Mouse (Mus musculus): ENCODE results near the gene Zfp579. TPM values are rescaled to one million over a fixed set of nuclear protein-coding genes. Genes with fewer than 3 reads are reported as not detected.

Zfp579 gene
- polyA plus RNA-seq, 1 experiment: 7.6 TPM

- Histone ChIP-seq H3K4me3 (ENCODE audit: low read depth, low read length) (no peak overlapping the region), H3K9ac (ENCODE audit: low read depth, poor library complexity, severe bottlenecking) (no peak overlapping the region), H3K27me3 (ENCODE audit: control insufficient read depth, insufficient read depth, low read length, poor library complexity, severe bottlenecking) (no peaks in the 10 kb centered on the region), H3K36me3 (ENCODE audit: control insufficient read depth, insufficient read depth, low read length, poor library complexity, severe bottlenecking) (no peaks in the 10 kb centered on the region), H3K27ac (ENCODE audit: insufficient read depth, low read length) (no peak overlapping the region), H3K9me3 (replicated peaks; ENCODE audit: control insufficient read depth, insufficient read depth, low read length, poor library complexity, severe bottlenecking) (no peaks in the 10 kb centered on the region), H3K4me1 (ENCODE audit: control insufficient read depth, insufficient read depth, low read length) (no peaks in the 10 kb centered on the region)
- TF ChIP-seq CTCF (IDR thresholded peaks at IDR 0.05; ENCODE audit: low read depth, low read length) (no peak), EP300 (IDR thresholded peaks at IDR 0.05; ENCODE audit: insufficient read depth, low read depth, low read length) (no peak), POLR2A (IDR thresholded peaks at IDR 0.05; ENCODE audit: insufficient read depth, low read length) (no peak)
These were observed 32.4 kb downstream of the Zfp579 start for GRCm38 (mm10) chr7:4963527-4963926.

- Histone ChIP-seq H3K27me3 (ENCODE audit: control insufficient read depth, insufficient read depth, low read length, poor library complexity, severe bottlenecking) (no peaks in the 10 kb centered on the region), H3K4me1 (ENCODE audit: control insufficient read depth, insufficient read depth, low read length) (no peaks in the 10 kb centered on the region), H3K36me3 (ENCODE audit: control insufficient read depth, insufficient read depth, low read length, poor library complexity, severe bottlenecking) (no peaks in the 10 kb centered on the region), H3K9ac (ENCODE audit: low read depth, poor library complexity, severe bottlenecking) (no peak overlapping the region), H3K4me3 (ENCODE audit: low read depth, low read length) (no peak overlapping the region), H3K27ac (ENCODE audit: insufficient read depth, low read length) (no peak overlapping the region), H3K9me3 (replicated peaks; ENCODE audit: control insufficient read depth, insufficient read depth, low read length, poor library complexity, severe bottlenecking) (no peaks in the 10 kb centered on the region)
- TF ChIP-seq CTCF (IDR thresholded peaks at IDR 0.05; ENCODE audit: low read depth, low read length) (no peak), EP300 (IDR thresholded peaks at IDR 0.05; ENCODE audit: insufficient read depth, low read depth, low read length) (no peak), POLR2A (IDR thresholded peaks at IDR 0.05; ENCODE audit: insufficient read depth, low read length) (no peak)
These were observed 38.6 kb downstream of the Zfp579 start for GRCm38 (mm10) chr7:4957361-4957760.

- no peak for TF ChIP-seq EP300 (IDR thresholded peaks at IDR 0.05; ENCODE audit: insufficient read depth, low read depth, low read length)
- TF ChIP-seq CTCF (IDR thresholded peaks at IDR 0.05; ENCODE audit: low read depth, low read length): no peak
- TF ChIP-seq POLR2A (IDR thresholded peaks at IDR 0.05; ENCODE audit: insufficient read depth, low read length): no peak
- Histone ChIP-seq H3K9me3 (replicated peaks; ENCODE audit: control insufficient read depth, insufficient read depth, low read length, poor library complexity, severe bottlenecking) (no peaks in the 10 kb centered on the region), H3K36me3 (ENCODE audit: control insufficient read depth, insufficient read depth, low read length, poor library complexity, severe bottlenecking) (no peaks in the 10 kb centered on the region), H3K9ac (ENCODE audit: low read depth, poor library complexity, severe bottlenecking) (no peak overlapping the region), H3K27me3 (ENCODE audit: control insufficient read depth, insufficient read depth, low read length, poor library complexity, severe bottlenecking) (no peaks in the 10 kb centered on the region), H3K4me3 (ENCODE audit: low read depth, low read length) (no peak overlapping the region), H3K27ac (ENCODE audit: insufficient read depth, low read length) (no peak overlapping the region), H3K4me1 (ENCODE audit: control insufficient read depth, insufficient read depth, low read length) (no peaks in the 10 kb centered on the region)
These were observed 42.0 kb downstream of the Zfp579 start for GRCm38 (mm10) chr7:4953815-4954445.

GRCm38 (mm10) chr7:4950561-4951342 lies 45.2 kb downstream of the Zfp579 start:
- Histone ChIP-seq H3K36me3 (ENCODE audit: control insufficient read depth, insufficient read depth, low read length, poor library complexity, severe bottlenecking) (no peaks in the 10 kb centered on the region), H3K27ac (ENCODE audit: insufficient read depth, low read length) (no peak overlapping the region), H3K4me3 (ENCODE audit: low read depth, low read length) (no peak overlapping the region), H3K27me3 (ENCODE audit: control insufficient read depth, insufficient read depth, low read length, poor library complexity, severe bottlenecking) (no peaks in the 10 kb centered on the region), H3K4me1 (ENCODE audit: control insufficient read depth, insufficient read depth, low read length) (no peaks in the 10 kb centered on the region), H3K9ac (ENCODE audit: low read depth, poor library complexity, severe bottlenecking) (no peak overlapping the region), H3K9me3 (replicated peaks; ENCODE audit: control insufficient read depth, insufficient read depth, low read length, poor library complexity, severe bottlenecking) (no peaks in the 10 kb centered on the region)
- TF ChIP-seq CTCF (IDR thresholded peaks at IDR 0.05; ENCODE audit: low read depth, low read length) (no peak), POLR2A (IDR thresholded peaks at IDR 0.05; ENCODE audit: insufficient read depth, low read length) (no peak), EP300 (IDR thresholded peaks at IDR 0.05; ENCODE audit: insufficient read depth, low read depth, low read length) (no peak)

- H3K9ac ChIP-seq (ENCODE audit: low read depth, poor library complexity, severe bottlenecking): no peak overlapping the region
- H3K27ac ChIP-seq (ENCODE audit: insufficient read depth, low read length): no peak overlapping the region
- H3K27me3 ChIP-seq (ENCODE audit: control insufficient read depth, insufficient read depth, low read length, poor library complexity, severe bottlenecking): no peaks in the 10 kb centered on the region
- no peaks in the 10 kb centered on the region for H3K4me1 ChIP-seq (ENCODE audit: control insufficient read depth, insufficient read depth, low read length)
- H3K36me3 ChIP-seq (ENCODE audit: control insufficient read depth, insufficient read depth, low read length, poor library complexity, severe bottlenecking): no peaks in the 10 kb centered on the region
- H3K9me3 ChIP-seq (replicated peaks; ENCODE audit: control insufficient read depth, insufficient read depth, low read length, poor library complexity, severe bottlenecking): no peaks in the 10 kb centered on the region
- no peak for TF ChIP-seq EP300 (IDR thresholded peaks at IDR 0.05; ENCODE audit: insufficient read depth, low read depth, low read length)
- TF ChIP-seq CTCF (IDR thresholded peaks at IDR 0.05; ENCODE audit: low read depth, low read length): no peak
- no peak for TF ChIP-seq POLR2A (IDR thresholded peaks at IDR 0.05; ENCODE audit: insufficient read depth, low read length)
- no peak overlapping the region for H3K4me3 ChIP-seq (ENCODE audit: low read depth, low read length)
These were observed 47.6 kb downstream of the Zfp579 start for GRCm38 (mm10) chr7:4948386-4948785.

GRCm38 (mm10) chr7:4947855-4948254 lies 48.1 kb downstream of the Zfp579 start:
- no peaks in the 10 kb centered on the region for H3K9me3 ChIP-seq (replicated peaks; ENCODE audit: control insufficient read depth, insufficient read depth, low read length, poor library complexity, severe bottlenecking)

More at GRCm38 (mm10) chr7:4947855-4948254, 48.1 kb downstream of the Zfp579 start:
- H3K4me1 ChIP-seq (ENCODE audit: control insufficient read depth, insufficient read depth, low read length): no peaks in the 10 kb centered on the region
- no peak overlapping the region for H3K27ac ChIP-seq (ENCODE audit: insufficient read depth, low read length)
- no peaks in the 10 kb centered on the region for H3K36me3 ChIP-seq (ENCODE audit: control insufficient read depth, insufficient read depth, low read length, poor library complexity, severe bottlenecking)
- H3K27me3 ChIP-seq (ENCODE audit: control insufficient read depth, insufficient read depth, low read length, poor library complexity, severe bottlenecking): no peaks in the 10 kb centered on the region
- TF ChIP-seq CTCF (IDR thresholded peaks at IDR 0.05; ENCODE audit: low read depth, low read length) (no peak), POLR2A (IDR thresholded peaks at IDR 0.05; ENCODE audit: insufficient read depth, low read length) (no peak), EP300 (IDR thresholded peaks at IDR 0.05; ENCODE audit: insufficient read depth, low read depth, low read length) (no peak)
- H3K4me3 ChIP-seq (ENCODE audit: low read depth, low read length): no peak overlapping the region
- H3K9ac ChIP-seq (ENCODE audit: low read depth, poor library complexity, severe bottlenecking): no peak overlapping the region

All from ES-Bruce4 (cell line).